Mouse (Mus musculus): ENCODE results near the gene Polr3e.
"Not testable (repeated sequence)": the region's sequence is repeated elsewhere in the genome, so short reads cannot be mapped to it uniquely, and the experiment has no call there.

The Polr3e gene

GRCm38 (mm10) chr7:120917592-120918461 is at the start of gene Polr3e:
Gene Polr3e, plus strand, starts transcription at chr7:120917744.
- DNase-seq: peak; percentile 100

DNA sequence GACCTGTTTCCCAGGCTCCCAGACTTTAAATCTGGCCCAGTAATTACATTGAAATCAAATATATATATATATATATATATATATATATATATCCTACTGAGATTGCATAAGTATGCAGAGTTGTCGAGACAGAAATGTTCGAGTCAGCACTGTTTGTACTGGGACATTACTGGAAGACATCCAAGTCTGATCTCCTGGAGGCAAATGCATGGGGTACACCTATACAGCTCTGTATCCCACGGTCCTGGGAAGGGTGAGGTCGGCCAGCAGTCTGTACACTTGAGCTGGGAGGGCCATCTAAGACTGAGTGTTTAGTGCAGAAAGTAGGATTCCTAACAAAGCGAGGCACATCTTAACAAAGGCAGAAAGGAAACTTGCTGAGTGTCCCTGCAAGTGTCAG is 47.7 kb upstream of the Polr3e start:
- DNase-seq: no peak

DNA sequence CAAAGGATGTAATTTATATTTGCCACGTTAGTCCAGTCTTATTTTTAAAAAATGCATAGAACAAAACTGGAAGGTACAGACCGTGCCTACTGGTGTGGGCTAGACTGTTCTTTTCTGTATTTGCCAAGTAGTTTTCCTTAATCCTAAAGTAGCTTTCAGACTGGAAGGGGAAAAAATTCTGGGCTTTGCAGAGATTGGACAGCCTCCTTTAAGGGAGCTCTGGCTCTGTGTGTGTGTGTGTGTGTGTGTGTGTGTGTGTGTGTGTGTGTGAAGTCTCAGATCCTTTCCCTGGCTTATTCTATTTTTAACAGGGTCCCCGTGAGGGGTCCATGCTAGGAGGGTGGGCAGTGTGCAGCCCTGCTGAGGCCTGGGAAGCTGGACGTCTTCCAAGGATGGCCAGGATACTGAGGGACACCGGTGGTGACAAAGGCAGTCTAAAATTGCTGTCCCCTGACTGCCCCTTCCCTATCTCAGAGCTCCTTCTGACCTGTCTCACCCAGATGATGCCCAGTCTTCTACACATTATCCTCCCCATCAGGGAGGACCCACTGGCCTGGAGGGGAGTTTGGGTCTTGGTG is 47.0 kb upstream of the Polr3e start:
- no peak for DNase-seq

- DNase-seq: peak; percentile 97
Measured at GRCm38 (mm10) chr7:120873083-120873482, 44.5 kb upstream of the Polr3e start.

DNA sequence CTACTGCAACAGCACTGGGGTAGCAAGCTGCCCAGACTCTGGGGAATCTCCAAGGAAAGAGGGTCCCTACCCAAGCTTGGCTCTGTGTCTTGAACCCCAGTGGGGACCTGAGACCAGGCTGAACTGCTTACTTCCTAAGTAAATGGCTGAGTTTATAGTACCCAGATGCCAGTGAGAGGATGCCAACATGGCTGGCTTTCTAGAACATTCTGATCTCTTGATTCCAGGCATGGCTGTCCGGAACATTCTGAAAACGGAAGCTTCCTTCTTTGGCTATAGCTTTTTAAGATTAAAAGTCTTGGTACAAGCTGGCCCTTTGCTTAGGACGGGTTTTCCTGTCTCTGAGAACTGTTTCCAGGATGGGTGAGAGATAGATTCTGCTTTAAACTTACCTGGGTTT is 43.5 kb upstream of the Polr3e start:
- no peak for DNase-seq

GRCm38 (mm10) chr7:120874764-120875539 is 42.6 kb upstream of the Polr3e start:
- DNase-seq: no peak

GRCm38 (mm10) chr7:120875540-120876388 is 41.8 kb upstream of the Polr3e start:
- DNase-seq: no peak

GRCm38 (mm10) chr7:120878271-120878670 is 39.3 kb upstream of the Polr3e start:
- DNase-seq: no peak

GRCm38 (mm10) chr7:120879972-120880371 is 37.6 kb upstream of the Polr3e start:
- DNase-seq: no peak

DNA sequence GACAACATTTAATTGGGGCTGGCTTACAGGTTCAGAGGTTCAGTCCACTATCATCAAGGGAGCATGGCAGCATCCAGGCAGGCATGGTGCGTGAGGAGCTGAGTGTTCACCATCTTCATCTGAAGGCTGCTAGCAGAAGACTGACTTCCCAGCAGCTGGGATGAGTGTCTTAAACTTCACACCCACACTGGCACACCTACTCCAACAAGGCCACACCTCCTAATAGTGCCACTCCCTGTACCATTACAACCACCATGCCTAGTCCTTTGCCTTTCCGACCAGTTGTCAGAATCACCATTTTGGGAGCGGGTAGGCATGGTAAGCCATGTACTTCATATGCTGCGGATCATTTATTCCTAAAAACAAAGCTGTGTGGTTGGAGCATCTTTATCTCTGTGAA is 36.8 kb upstream of the Polr3e start:
- no peak for DNase-seq

DNA sequence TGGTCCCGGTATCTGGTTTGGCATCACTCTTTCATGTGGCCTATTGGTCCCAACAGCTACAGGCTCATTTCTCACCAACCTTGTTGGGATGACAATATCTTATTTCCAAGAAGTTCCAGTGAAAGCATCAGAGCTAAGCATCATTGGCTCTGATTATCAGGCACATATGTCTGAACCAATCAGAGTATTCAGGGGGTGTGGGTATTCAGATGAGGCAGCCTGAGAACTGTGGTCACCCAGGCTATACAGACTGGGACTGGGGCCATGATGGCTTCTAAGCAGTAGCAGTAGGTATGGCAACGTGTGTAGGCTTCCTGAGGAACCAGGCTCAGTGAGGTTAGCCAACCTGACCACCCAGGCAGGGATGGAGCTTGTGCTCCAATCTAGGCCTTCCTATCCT is 36.1 kb upstream of the Polr3e start:
- DNase-seq: no peak

DNA sequence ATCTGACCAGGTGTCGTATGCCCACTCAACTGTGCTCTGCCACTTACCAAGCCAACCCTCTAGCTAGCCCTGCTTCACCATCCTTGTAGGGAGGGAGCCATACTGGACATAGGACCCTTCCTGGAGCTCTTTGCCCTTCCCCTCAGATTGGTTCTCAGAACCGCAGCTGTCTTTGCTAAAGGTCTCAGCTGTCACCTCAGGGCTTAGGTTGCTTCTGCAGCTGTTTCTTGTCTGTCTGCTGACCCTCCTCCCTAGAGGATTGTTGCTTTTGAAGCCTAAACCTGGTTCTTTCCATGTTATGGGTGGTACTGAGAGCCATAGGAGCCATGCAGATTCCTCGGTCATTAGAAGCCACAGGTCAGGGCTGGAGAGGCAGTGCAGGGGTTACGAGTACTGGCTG is 34.9 kb upstream of the Polr3e start:
- no peak for DNase-seq

DNA sequence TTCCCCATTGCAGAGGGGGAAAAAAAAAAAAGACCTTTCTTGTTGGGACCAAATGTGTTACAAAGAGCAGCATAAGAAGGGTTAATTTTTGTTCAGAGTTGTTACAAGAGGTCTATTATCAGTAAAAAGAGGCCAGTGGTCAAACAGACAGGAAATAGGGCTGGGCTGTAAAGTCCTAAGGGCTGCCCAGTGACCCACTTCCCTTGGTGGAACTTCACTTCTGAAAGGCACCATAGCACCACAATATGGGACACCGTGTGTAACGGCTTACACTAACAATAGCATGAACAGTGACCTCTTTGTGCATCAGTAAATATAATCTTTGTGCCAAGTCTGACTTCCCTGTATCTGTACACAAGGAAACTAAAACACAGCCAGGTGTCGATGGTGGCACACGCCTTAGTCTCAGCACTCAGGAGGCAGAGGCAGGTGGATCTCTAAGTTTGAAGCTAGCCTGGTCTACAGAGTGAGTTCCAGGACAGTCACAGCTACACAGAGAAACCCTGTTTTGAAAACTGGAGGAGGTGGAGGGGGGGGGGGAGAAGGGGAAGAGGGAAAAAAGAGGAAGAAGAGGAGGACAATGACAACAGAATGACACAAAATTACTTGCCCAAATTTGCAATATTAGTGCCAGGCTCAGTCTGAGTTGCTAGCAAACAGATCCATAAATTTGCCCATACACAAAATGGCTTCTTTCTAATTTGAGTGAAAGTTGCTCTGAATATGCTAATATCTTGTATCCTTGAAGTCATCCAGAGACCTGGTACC is 33.8 kb upstream of the Polr3e start:
- no peak for DNase-seq

DNA sequence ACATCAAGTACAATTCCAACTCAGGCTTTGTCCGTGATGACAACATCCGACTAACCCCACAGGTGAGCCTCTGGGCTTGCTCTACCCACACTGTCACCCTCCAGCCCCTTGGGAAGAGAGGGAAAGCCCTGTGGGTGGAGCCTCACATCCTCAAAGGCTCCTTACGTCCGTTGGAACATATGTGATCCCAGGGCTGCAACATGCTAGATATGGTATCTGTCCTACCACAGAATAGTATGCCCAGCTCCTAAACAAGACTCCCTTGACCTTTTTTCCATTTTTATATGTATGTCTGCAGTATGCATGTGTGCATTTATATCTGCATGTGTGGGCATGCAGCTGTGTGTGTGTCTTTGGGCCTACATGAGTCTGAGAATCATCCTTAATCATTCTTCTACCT is 32.8 kb upstream of the Polr3e start:
- DNase-seq: no peak

GRCm38 (mm10) chr7:120893123-120893522 is 24.4 kb upstream of the Polr3e start:
- DNase-seq: no peak

DNA sequence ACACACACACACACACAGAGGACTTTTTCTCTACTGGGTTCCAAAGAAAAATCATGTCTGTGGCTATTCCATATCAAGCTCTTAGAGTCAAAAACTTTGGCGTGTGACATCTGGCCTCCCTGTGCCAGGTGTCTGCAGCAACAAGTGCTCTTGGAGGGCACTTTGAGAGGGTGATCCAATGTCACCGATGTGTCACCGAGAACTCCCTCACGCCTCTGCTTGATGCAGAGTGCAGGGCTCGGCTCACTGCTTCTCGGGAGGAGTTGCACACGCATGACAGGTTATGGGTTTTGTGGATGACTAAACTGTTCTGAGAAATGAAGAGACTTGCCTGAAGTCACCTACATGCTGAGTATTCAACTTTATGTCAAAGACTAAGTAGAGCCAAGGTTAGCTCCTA is 20.5 kb upstream of the Polr3e start:
- peak; percentile 86 for DNase-seq

- no peak for DNase-seq
Measured at GRCm38 (mm10) chr7:120897711-120898335, 19.7 kb upstream of the Polr3e start.

GRCm38 (mm10) chr7:120900191-120900590 is 17.4 kb upstream of the Polr3e start:
- no peak for DNase-seq

DNA sequence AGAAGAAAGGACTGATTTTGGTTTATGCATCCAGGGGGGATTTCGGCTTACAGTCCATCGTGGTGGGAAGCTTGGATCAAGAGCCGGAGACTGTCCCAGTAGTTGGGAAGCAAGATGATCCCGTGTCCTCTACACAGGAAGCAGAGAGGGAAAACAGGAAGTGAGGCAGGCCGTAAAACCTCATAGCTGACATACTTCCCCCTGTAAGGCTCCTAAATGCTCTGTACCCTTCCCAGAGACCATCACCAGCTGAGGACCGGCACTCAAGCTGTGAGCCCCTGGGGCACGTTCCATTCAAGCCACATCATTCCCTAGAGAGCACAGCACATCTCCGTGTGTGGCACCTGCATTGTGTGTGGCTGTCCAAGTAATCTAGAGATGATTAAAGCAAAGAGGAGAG is 15.8 kb upstream of the Polr3e start:
- peak; percentile 92 for DNase-seq

DNA sequence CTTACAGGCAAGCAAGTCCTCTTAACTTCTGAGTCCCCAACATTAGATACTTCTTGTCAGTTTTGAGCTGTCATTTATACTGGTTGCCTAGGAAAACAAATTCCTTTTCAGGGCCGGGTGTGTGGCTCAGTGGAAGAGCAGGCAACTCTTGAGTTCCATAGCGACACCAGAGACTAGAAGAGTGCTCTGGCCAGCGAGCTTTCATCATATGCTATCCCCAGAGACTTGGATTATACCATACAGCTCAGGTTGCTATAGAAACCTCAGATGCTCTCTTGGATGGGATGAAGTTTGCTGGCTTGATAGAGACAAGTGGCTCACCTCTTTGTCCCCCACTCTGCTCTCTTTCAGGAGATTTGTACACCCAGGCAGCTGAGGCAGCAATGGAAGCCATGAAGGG is 14.6 kb upstream of the Polr3e start:
- no peak for DNase-seq

GRCm38 (mm10) chr7:120910172-120910571 is 7.4 kb upstream of the Polr3e start:
- not testable (repeated sequence) for DNase-seq

DNA sequence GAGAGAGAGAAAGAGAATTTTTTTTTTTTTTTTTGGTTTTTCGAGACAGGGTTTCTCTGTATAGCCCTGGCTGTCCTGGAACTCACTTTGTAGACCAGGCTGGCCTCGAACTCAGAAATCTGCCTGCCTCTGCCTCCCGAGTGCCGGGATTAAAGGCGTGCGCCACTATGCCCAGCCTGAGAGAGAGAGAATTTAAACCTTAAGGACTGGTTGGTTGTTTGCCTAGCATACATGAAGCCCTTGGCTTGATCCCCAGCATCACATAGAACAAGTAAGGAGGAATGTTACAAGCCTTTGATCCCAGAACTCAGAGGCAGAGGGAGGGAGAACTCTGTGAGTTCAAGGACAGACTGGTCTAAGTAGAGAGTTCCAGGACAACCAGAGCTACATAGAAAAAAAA is 6.3 kb upstream of the Polr3e start:
- not testable (repeated sequence) for DNase-seq
